Mouse (Mus musculus): Measurements from ENCODE around the gene B4galnt2.

DNA sequence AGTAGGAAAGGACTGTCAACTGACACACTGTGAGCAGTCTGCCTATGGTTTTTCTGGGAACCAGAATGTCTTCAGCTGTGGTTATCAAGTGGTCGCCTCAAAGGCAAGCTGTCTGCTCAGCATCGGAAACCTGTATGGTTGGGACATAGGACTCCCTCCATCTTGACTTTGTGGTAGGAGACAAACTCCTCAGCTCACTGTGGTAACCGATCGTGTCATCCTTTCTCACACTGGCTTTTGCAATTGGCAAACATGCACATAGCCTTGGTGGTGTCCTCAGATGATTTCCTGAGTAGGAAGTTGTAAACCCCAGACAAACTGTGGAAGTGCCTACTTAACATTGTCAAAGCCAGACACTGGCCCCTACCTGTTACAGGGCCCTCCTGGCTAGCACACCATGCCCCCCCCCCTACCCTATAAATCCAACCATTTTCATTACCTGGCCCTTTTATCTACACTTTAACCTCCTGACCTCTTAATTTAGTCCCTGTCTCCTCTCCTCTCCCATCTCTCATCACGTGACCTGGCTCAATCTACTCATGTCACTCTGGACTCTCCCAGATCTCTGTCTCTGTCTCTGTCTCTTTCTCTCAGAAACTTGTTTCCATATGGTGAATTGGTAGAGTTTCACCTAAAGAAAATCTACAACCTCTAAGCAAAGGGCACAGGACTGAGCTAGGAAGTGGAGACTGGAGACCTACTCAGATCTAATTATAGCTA, 6.7 kb downstream of the B4galnt2 start:
- TF ChIP-seq POLR2A (IDR thresholded peaks at IDR 0.05; ENCODE audit: borderline replicate concordance, extremely low read depth, low read depth, low read length) = no peak
- TF ChIP-seq CTCF (IDR thresholded peaks at IDR 0.05; ENCODE audit: insufficient read depth, low read length) = no peak

Measured in lung, adult 2 months (tissue).